Mouse (Mus musculus) olfactory bulb, adult 2 months (tissue): ENCODE data around the gene Uroc1.

Experiments used
- CTCF ChIP-seq: fragments of 200-500 bp; IDR thresholded peaks from 2 replicates; pipeline ENCODE4 v1.5.1; 2012; ENCODE audit warnings: low read depth, mild to moderate bottlenecking, low read length, moderate library complexity; ENCODE audit not compliant: insufficient read depth
- POLR2A ChIP-seq: fragments of 200-500 bp; IDR thresholded peaks from 2 replicates; pipeline ENCODE4 v1.6.1; 2012; ENCODE audit warnings: mild to moderate bottlenecking, low read depth, low read length, moderate library complexity; ENCODE audit not compliant: insufficient read depth

- TF ChIP-seq CTCF (no peak), POLR2A (no peak)
Observed at GRCm38 (mm10) chr6:90315961-90316360, 17.1 kb upstream of the Uroc1 start.
